Mouse (Mus musculus): ENCODE measurements at regions not wholly inside any gene's neighbourhood (a gene's known extent, or its start where the extent isn't known, plus 50 kb on each side); places are given as distances from the start of the nearest gene placed in this dataset.

DNA sequence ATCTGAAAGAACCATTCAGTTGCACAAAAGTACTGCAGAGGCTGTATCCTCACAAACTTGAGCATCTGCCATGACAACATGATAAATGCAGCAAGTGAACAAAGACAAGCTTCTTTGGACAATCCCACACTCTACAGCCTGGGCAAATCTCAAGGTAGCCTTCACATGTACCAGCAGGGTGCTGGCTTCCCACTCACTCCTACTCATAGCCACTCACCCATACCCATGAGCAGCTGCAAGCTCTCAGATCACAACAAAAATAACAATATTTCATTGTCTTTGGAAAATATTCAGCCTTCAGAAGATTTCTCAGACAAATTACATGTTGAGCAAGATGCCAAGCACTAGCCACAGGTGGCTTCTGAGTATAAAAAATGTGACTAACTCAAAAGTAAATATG is 689.3 kb downstream of the Cypt12 start:
- TF ChIP-seq EP300 (IDR thresholded peaks at IDR 0.05; ENCODE audit: low read depth) (no peak), CTCF (IDR thresholded peaks at IDR 0.05; ENCODE audit: low read depth) (no peak)

Data from liver, postnatal 0 days (tissue).